Mouse (Mus musculus): ENCODE measurements around the gene Idh3b.

DNA sequence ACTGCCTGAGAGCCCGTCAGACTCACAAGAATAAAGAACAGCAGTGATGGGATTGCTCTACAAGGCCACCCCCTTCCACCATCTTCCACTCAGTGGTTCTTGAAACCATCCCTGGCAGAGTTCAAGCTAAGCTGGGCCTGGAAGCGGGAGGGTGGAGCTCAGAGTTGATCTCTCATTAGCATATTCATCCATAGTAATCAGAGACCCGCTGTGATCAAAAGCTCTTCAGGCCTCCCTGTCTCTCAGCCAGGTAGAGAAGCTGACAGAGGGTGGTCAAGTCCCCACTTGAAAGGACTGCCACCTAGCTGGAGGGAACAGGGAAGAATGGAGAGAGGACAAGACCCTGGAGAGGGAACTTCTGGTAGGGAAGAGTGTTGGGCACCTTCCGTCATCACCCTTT lies 18.7 kb upstream of the Idh3b start:
- TF ChIP-seq POLR2A (IDR thresholded peaks at IDR 0.05; ENCODE audit: low read depth, low read length) = no peak
- no peak for TF ChIP-seq CTCF (conservative IDR thresholded peaks at IDR 0.05; ENCODE audit: insufficient read depth, insufficient read length, low read depth, low read length)
